Mouse (Mus musculus): ENCODE results near the gene Efhd2. TPM values are rescaled to one million over a fixed set of nuclear protein-coding genes. Genes with fewer than 3 reads are reported as not detected.

The Efhd2 gene
- polyA plus RNA-seq, 1 experiment from 2014 or later = 54.6 TPM

DNA sequence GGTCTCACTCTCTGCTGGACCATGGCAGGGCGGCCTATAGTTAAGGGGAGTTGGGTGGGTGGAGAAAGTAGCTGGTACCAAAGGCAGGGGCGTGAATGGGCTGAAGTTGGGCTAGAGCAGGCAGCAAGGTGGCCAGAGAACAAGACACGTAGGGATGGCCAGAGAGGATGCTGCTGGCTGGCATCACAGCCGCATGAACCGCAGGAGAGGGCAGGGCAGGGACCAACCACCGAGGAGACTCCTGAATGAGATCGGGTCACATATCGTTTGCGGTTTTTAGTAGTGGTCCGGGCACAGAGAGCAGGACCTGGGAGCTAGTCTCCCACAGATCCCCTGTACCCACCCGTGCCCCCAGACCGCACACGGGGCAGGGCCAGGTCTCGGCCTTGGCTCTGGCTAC, 15.4 kb downstream of the Efhd2 start:
- ChIA-PET POLR2A (no interaction called here), CTCF (no interaction called here)
- ATAC-seq (no peak), DNase-seq (ENCODE audit: low read depth, low spot score) (no peak)
- in situ Hi-C loops (cut with MboI; ENCODE audit: low pct_unique_long_range_greater_than_20kb) = loop anchor here (5.0 kb wide), 1 partner anchor 98 kb away; no protein-coding TSS in a partner anchor
- no peaks in the 10 kb centered on the region for H3K27me3 ChIP-seq
- no peak for TF ChIP-seq CTCF (IDR thresholded peaks at IDR 0.05)

DNA sequence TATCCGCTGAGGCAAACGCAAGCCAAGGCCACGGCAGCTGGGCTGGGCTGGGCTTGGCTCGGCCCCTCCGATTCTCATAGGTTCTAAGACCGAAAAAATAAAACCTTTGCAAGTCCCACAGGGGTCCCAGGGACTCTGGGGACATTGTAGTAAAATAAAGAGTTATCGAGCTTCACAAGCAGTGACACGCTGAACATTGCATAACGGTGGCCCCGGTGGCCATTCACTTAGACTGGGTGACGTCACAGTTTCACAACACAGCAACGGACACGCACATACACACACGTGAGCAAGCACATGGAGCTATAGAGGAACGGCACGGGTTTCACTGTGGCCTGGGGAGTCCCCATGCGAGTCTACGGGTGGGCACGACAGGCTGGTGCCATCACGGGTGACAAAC, 16.2 kb downstream of the Efhd2 start:
- ATAC-seq (no peak), DNase-seq (ENCODE audit: low read depth, low spot score) (no peak)
- in situ Hi-C loops (cut with MboI; ENCODE audit: low pct_unique_long_range_greater_than_20kb) = loop anchor here (5.0 kb wide), 1 partner anchor 99 kb away; no protein-coding TSS in a partner anchor
- no peaks in the 10 kb centered on the region for H3K27me3 ChIP-seq
- ChIA-PET POLR2A (no interaction called here), CTCF (interaction anchor here (1.6 to 2.2 kb wide), 2 partner anchors 67 to 97 kb away, joined by 4 to 16 read pairs; no protein-coding TSS in a partner anchor)
- no peak for TF ChIP-seq CTCF (IDR thresholded peaks at IDR 0.05)

DNA sequence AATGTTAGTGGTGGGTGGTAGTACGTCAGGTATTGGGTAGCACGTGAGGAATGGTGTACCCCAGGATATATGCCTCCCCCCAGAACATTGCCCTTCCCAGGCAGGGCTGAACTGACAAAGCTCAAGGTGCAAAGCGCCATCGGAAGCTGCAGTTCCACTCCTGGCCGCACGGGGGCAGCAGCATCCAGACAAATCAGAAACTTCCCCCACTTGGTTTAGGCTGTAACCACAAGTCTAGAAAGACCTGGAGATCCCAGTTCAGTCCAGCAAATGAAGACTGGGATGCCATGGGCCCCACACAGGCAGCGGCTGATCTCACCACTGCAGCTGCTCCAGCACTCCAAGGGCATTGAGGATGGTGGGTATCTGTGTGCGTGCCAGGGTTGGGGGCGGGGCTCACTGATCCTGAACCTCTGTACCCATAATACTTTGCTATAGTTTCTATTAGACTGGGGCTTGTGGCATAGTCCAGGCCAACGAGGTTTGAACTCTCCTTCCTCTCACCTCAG, 17.2 kb downstream of the Efhd2 start:
- H3K27me3 ChIP-seq = no peaks in the 10 kb centered on the region
- DNase-seq (ENCODE audit: low read depth, low spot score) (no peak), ATAC-seq (peak; percentile 71)
- in situ Hi-C loops (cut with MboI; ENCODE audit: low pct_unique_long_range_greater_than_20kb) = loop anchor here (5.0 kb wide), 1 partner anchor 100 kb away; no protein-coding TSS in a partner anchor
- POLR2A ChIA-PET = no interaction called here
- CTCF ChIA-PET = interaction anchor here (1.0 to 2.2 kb wide), 6 partner anchors 23 to 240 kb away, joined by 3 to 16 read pairs (median 4); no protein-coding TSS in a partner anchor
- no peak for TF ChIP-seq CTCF (IDR thresholded peaks at IDR 0.05)

DNA sequence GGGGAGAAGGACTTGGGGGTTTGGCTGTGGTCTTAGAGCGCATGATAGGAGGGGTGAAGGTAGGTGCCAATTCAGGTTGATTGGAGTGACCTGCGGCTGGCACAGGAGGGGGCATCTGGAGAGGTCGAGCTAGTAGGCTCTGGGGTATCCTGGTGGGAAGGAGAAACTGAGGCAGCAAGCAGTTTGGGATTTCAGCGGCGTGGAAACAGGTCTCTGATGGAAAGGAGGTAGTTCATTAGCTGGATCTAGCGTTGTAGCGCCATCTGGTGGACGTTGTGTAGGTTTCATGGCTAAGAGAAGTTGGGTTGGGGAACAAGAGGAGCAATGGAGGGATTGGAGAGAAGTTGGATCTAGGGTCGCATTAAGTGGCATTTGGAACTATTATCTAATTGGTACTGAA, 21.3 kb downstream of the Efhd2 start:
- no peaks in the 10 kb centered on the region for H3K27me3 ChIP-seq
- POLR2A ChIA-PET = no interaction called here
- DNase-seq (ENCODE audit: low read depth, low spot score) (no peak), ATAC-seq (no peak)
- peak; percentile 68 for TF ChIP-seq CTCF (IDR thresholded peaks at IDR 0.05)
- in situ Hi-C loops (cut with MboI; ENCODE audit: low pct_unique_long_range_greater_than_20kb) = no loop called here
- CTCF ChIA-PET = interaction anchor here (1.2 to 2.9 kb wide), 5 partner anchors 11 to 103 kb away, joined by 3 to 19 read pairs (median 6); no protein-coding TSS in a partner anchor

DNA sequence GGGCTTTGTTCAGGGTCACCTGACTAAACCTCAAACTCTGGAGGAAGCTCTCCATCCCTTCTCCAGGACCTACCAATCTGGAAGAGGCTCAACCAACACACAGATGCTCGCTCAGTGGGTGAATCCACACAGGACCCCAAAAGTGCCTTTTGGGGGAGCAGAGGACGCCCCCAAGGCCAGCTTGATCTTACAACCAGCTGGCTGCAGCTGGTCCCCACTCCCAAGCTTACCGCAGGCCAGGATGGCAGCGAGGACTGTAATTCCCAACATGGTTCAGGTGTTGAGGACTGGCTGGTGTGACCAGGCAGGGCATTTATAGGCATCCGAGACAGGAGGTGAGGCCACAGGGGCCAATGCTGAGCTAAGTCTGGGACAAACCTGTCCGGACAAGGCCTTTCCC, 28.7 kb downstream of the Efhd2 start, which contains the start of gene Ctrc:
Gene Ctrc (minus strand): TSS at position 361 of the 400 bp plus-strand sequence.
- ATAC-seq (no peak), DNase-seq (ENCODE audit: low read depth, low spot score) (no peak)
- H3K27me3 ChIP-seq = no peaks in the 10 kb centered on the region
- in situ Hi-C loops (cut with MboI; ENCODE audit: low pct_unique_long_range_greater_than_20kb) = loop anchor here (10.0 to 25.0 kb wide), 2 partner anchors 231 to 1166 kb away; partner anchors contain the start of gene Tmem82
- ChIA-PET CTCF (interaction anchor here (1.1 to 1.7 kb wide), 2 partner anchors 25 to 36 kb away, joined by 3 to 4 read pairs; no protein-coding TSS in a partner anchor), POLR2A (no interaction called here)
- no peak for TF ChIP-seq CTCF (IDR thresholded peaks at IDR 0.05)

DNA sequence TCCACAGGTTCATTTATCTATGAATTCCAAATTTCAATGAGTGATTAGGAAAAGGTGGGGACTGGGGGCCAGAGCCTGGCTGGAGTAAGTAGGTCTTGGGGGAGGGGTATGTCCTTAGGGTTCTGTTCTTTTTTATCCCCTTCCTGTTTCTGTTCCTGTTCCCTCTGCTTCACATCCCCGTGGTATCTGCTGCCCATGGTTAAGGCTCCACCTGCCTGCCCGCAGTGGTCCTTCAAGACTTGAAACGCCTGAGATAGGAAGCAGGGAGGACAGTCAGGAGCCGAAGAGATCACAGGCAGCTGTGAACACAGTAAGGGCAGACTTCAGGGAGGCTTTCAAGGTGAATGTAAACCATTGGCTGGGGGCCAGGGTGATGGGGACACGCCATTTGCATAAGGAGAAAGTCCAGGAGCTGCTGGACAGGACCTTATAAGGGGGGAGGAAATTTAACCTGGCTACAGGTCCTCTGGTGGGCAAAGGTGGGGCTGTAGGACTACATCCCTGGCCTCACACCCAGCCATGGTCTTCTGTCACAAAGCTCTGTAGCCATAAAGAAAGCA, 40.1 kb downstream of the Efhd2 start:
- POLR2A ChIA-PET = no interaction called here
- no peak for TF ChIP-seq CTCF (IDR thresholded peaks at IDR 0.05)
- CTCF ChIA-PET = interaction anchor here (1.0 kb wide), 1 partner anchor 17 kb away, joined by 3 read pairs; no protein-coding TSS in a partner anchor
- in situ Hi-C loops (cut with MboI; ENCODE audit: low pct_unique_long_range_greater_than_20kb) = loop anchor here (25.0 kb wide), 1 partner anchor 1178 kb away; no protein-coding TSS in a partner anchor
- DNase-seq (ENCODE audit: low read depth, low spot score) (no peak), ATAC-seq (no peak)
- no peaks in the 10 kb centered on the region for H3K27me3 ChIP-seq

DNA sequence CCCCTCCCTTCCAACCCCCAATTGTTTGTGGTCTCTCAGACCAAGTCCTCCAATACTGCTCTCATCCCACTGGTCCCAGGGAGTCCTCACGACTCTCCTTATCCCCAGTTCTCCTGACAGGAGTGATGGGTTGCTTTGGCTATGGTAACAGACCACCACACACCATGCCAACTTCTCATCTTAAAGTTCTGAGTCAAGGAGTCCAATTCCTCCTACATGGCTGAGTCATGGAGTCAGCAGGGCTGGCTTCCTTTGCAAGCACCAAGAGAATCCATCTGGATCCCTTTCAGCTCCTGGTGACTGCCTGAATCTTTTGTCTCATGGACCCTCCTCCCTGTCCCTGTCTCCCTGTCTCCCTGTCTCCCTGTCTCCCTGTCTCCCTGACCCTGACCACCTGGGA, 40.8 kb downstream of the Efhd2 start:
- POLR2A ChIA-PET = no interaction called here
- H3K27me3 ChIP-seq = no peaks in the 10 kb centered on the region
- DNase-seq (ENCODE audit: low read depth, low spot score) (no peak), ATAC-seq (no peak)
- TF ChIP-seq CTCF (IDR thresholded peaks at IDR 0.05) = no peak
- in situ Hi-C loops (cut with MboI; ENCODE audit: low pct_unique_long_range_greater_than_20kb) = loop anchor here (25.0 kb wide), 1 partner anchor 1178 kb away; no protein-coding TSS in a partner anchor
- CTCF ChIA-PET = interaction anchor here (1.0 kb wide), 1 partner anchor 17 kb away, joined by 3 read pairs; no protein-coding TSS in a partner anchor

DNA sequence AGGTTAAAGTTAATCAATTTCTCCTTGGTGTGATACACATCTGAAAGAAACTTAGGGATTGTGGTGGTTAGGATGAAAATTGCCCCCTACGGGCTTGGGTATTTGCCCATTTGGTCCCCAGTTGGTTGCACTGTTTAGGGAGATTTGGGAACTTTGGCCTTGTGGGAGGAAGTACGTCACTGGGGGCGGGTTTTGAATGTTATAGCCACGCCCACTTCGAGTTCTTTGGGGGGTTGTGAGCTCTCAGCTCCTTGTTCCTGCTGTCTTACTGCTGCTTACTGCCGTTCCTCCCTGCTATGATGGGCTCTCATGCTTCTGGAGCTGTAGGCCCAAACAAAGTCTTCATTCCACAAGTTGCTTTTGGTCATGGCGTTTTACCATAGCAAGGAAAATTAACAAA, 43.4 kb downstream of the Efhd2 start:
- DNase-seq (ENCODE audit: low read depth, low spot score) (no peak), ATAC-seq (no peak)
- in situ Hi-C loops (cut with MboI; ENCODE audit: low pct_unique_long_range_greater_than_20kb) = loop anchor here (25.0 kb wide), 1 partner anchor 1181 kb away; no protein-coding TSS in a partner anchor
- ChIA-PET POLR2A (no interaction called here), CTCF (interaction anchor here (1.1 kb wide), 1 partner anchor 116 kb away, joined by 4 read pairs; no protein-coding TSS in a partner anchor)
- TF ChIP-seq CTCF (IDR thresholded peaks at IDR 0.05) = no peak
- no peaks in the 10 kb centered on the region for H3K27me3 ChIP-seq

DNA sequence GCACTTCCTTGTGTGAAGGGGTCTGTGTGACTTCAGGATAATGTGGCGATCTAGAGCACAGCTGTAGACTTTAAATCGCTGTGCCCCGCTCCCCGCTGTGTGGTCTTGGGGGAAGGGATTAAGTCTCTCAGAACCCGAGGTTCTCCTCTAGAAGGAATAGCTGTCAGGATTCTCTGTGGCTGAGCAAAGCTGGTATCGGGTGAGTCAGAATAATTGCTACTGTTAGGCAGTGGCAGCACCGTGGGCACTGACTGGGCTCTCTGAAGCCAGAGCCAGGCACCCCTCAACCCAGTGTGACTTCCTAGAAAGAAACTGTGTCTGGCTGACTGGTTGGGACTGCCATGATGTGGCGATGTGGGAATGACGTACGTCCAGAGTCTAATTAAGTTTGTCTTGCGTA, 44.3 kb downstream of the Efhd2 start:
- TF ChIP-seq CTCF (IDR thresholded peaks at IDR 0.05) = no peak

DNA sequence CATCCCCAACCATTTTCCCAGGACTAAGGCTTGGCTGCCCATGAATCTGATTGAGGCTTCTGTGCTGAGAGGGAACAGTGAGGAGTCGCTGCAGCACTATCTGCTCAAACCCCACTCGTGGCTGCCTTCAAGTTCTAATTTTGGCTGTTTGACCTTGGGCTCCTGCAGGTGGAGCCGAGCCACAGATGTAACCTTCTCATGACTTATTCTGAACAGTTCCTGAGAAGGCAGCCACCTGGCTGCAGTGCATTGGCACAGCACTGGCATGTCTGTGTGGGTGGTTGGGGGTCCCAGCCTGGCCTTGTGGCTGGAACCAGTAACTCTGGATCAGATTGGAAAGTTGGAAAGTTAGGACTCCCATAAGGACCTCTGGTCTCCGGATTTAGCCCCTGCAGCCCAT, 46.5 kb downstream of the Efhd2 start:
- ChIA-PET POLR2A (no interaction called here), CTCF (no interaction called here)
- no peak for DNase-seq (ENCODE audit: low read depth, low spot score)
- no peak for ATAC-seq
- TF ChIP-seq CTCF (IDR thresholded peaks at IDR 0.05) = no peak
- H3K27me3 ChIP-seq = no peaks in the 10 kb centered on the region
- in situ Hi-C loops (cut with MboI; ENCODE audit: low pct_unique_long_range_greater_than_20kb) = loop anchor here (25.0 kb wide), 1 partner anchor 1184 kb away; no protein-coding TSS in a partner anchor

More for the DNA sequence above, 44.3 kb downstream of the Efhd2 start:
- ChIA-PET CTCF (interaction anchor here (1.1 kb wide), 1 partner anchor 117 kb away, joined by 4 read pairs; no protein-coding TSS in a partner anchor), POLR2A (no interaction called here)
- DNase-seq (ENCODE audit: low read depth, low spot score) (no peak), ATAC-seq (no peak)
- in situ Hi-C loops (cut with MboI; ENCODE audit: low pct_unique_long_range_greater_than_20kb) = loop anchor here (25.0 kb wide), 1 partner anchor 1182 kb away; no protein-coding TSS in a partner anchor
- H3K27me3 ChIP-seq = no peaks in the 10 kb centered on the region

DNA sequence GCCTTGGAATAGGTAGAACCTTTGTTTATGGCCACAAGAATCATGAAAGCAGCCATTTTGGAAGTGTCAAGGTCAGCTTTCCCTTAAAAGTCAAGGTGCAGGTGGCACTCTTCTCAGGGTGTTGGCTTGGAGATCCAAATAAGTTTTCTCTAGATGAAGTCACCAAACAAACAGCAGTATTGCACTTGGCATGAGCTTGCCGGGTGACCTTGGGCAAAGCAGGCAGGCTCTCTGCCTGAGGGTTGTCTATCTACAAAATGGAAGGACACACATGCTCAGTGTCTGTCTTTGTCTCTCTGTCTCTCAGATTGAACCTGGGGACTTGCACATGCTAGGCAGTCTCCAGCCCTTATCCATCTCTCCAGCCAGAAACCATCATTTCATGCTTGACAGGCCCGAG, 47.3 kb downstream of the Efhd2 start:
- H3K27me3 ChIP-seq = no peaks in the 10 kb centered on the region
- POLR2A ChIA-PET = no interaction called here
- ATAC-seq = no peak
- in situ Hi-C loops (cut with MboI; ENCODE audit: low pct_unique_long_range_greater_than_20kb) = loop anchor here (25.0 kb wide), 1 partner anchor 1185 kb away; no protein-coding TSS in a partner anchor
- no peak for TF ChIP-seq CTCF (IDR thresholded peaks at IDR 0.05)
- CTCF ChIA-PET = no interaction called here
- no peak for DNase-seq (ENCODE audit: low read depth, low spot score)

All from Patski (cell line).